Mouse (Mus musculus): ENCODE measurements around the gene Dlg5. TPM values are rescaled to one million over a fixed set of nuclear protein-coding genes. Genes with fewer than 3 reads are reported as not detected.

The Dlg5 gene
- 0.10 TPM in 2 of 3 replicates, not detected in the other for total RNA-seq (2017)

GRCm38 (mm10) chr14:24245177-24246081 lies at the start of gene Dlg5:
Gene Dlg5, minus strand, starts transcription at chr14:24245920.
- no peak for ATAC-seq (replicated peaks; ENCODE audit: insufficient number of reproducible peaks, low FRiP score, low TSS enrichment, poor library complexity, severe bottlenecking)

- ATAC-seq (replicated peaks; ENCODE audit: insufficient number of reproducible peaks, low FRiP score, low TSS enrichment, poor library complexity, severe bottlenecking), result no peak
Observed at GRCm38 (mm10) chr14:24293631-24294030, 47.9 kb upstream of the Dlg5 start.

GRCm38 (mm10) chr14:24292914-24293313 lies 47.2 kb upstream of the Dlg5 start, which contains the start of gene E330034G19Rik:
Gene E330034G19Rik, plus strand, starts transcription at chr14:24293214.
- ATAC-seq (replicated peaks; ENCODE audit: insufficient number of reproducible peaks, low FRiP score, low TSS enrichment, poor library complexity, severe bottlenecking), result no peak

GRCm38 (mm10) chr14:24290726-24291125 lies 45.0 kb upstream of the Dlg5 start:
- no peak for ATAC-seq (replicated peaks; ENCODE audit: insufficient number of reproducible peaks, low FRiP score, low TSS enrichment, poor library complexity, severe bottlenecking)

- ATAC-seq (replicated peaks; ENCODE audit: insufficient number of reproducible peaks, low FRiP score, low TSS enrichment, poor library complexity, severe bottlenecking), result no peak
Observed at GRCm38 (mm10) chr14:24286136-24286535, 40.4 kb upstream of the Dlg5 start.

- no peak for ATAC-seq (replicated peaks; ENCODE audit: insufficient number of reproducible peaks, low FRiP score, low TSS enrichment, poor library complexity, severe bottlenecking)
Observed at GRCm38 (mm10) chr14:24282276-24282675, 36.6 kb upstream of the Dlg5 start.

- no peak for ATAC-seq (replicated peaks; ENCODE audit: insufficient number of reproducible peaks, low FRiP score, low TSS enrichment, poor library complexity, severe bottlenecking)
Observed at GRCm38 (mm10) chr14:24281278-24281677, 35.6 kb upstream of the Dlg5 start.

- no peak for ATAC-seq (replicated peaks; ENCODE audit: insufficient number of reproducible peaks, low FRiP score, low TSS enrichment, poor library complexity, severe bottlenecking)
Observed at GRCm38 (mm10) chr14:24275534-24275933, 29.8 kb upstream of the Dlg5 start.

- ATAC-seq (replicated peaks; ENCODE audit: insufficient number of reproducible peaks, low FRiP score, low TSS enrichment, poor library complexity, severe bottlenecking), result no peak
Observed at GRCm38 (mm10) chr14:24273575-24273974, 27.9 kb upstream of the Dlg5 start.

GRCm38 (mm10) chr14:24269571-24269970 lies 23.9 kb upstream of the Dlg5 start:
- no peak for ATAC-seq (replicated peaks; ENCODE audit: insufficient number of reproducible peaks, low FRiP score, low TSS enrichment, poor library complexity, severe bottlenecking)

GRCm38 (mm10) chr14:24262915-24263314 lies 17.2 kb upstream of the Dlg5 start:
- ATAC-seq (replicated peaks; ENCODE audit: insufficient number of reproducible peaks, low FRiP score, low TSS enrichment, poor library complexity, severe bottlenecking), result no peak

GRCm38 (mm10) chr14:24262382-24262781 lies 16.7 kb upstream of the Dlg5 start:
- ATAC-seq (replicated peaks; ENCODE audit: insufficient number of reproducible peaks, low FRiP score, low TSS enrichment, poor library complexity, severe bottlenecking), result no peak

- ATAC-seq (replicated peaks; ENCODE audit: insufficient number of reproducible peaks, low FRiP score, low TSS enrichment, poor library complexity, severe bottlenecking), result no peak
Observed at GRCm38 (mm10) chr14:24260391-24260790, 14.7 kb upstream of the Dlg5 start.

- ATAC-seq (replicated peaks; ENCODE audit: insufficient number of reproducible peaks, low FRiP score, low TSS enrichment, poor library complexity, severe bottlenecking), result no peak
Observed at GRCm38 (mm10) chr14:24255956-24256355, 10.2 kb upstream of the Dlg5 start.

- no peak for ATAC-seq (replicated peaks; ENCODE audit: insufficient number of reproducible peaks, low FRiP score, low TSS enrichment, poor library complexity, severe bottlenecking)
Observed at GRCm38 (mm10) chr14:24253611-24254202, 8.0 kb upstream of the Dlg5 start.

GRCm38 (mm10) chr14:24251326-24251725 lies 5.6 kb upstream of the Dlg5 start:
- ATAC-seq (replicated peaks; ENCODE audit: insufficient number of reproducible peaks, low FRiP score, low TSS enrichment, poor library complexity, severe bottlenecking), result no peak

GRCm38 (mm10) chr14:24249926-24250325 lies 4.2 kb upstream of the Dlg5 start:
- ATAC-seq (replicated peaks; ENCODE audit: insufficient number of reproducible peaks, low FRiP score, low TSS enrichment, poor library complexity, severe bottlenecking), result no peak

- ATAC-seq (replicated peaks; ENCODE audit: insufficient number of reproducible peaks, low FRiP score, low TSS enrichment, poor library complexity, severe bottlenecking), result no peak
Observed at GRCm38 (mm10) chr14:24244330-24245176, 1.2 kb downstream of the Dlg5 start.

GRCm38 (mm10) chr14:24242016-24242415 lies 3.7 kb downstream of the Dlg5 start:
- ATAC-seq (replicated peaks; ENCODE audit: insufficient number of reproducible peaks, low FRiP score, low TSS enrichment, poor library complexity, severe bottlenecking), result no peak
